Mouse (Mus musculus) c-Kit-positive CD71-positive TER-119-negative erythroid progenitor cells, embryonic 14.5 days (primary cell): Measurements from ENCODE around the gene Defb41.
"Not testable (repeated sequence)": the region's sequence is repeated elsewhere in the genome, so short reads cannot be mapped to it uniquely, and the experiment has no call there.

Experiments
- DNase-seq: peaks from one replicate; pipeline ENCODE4 v3.0.0-alpha.2; 2013; ENCODE audit warnings: low read depth

Defb41 gene

GRCm38 (mm10) chr1:18265038-18265437, at the start of gene Defb41:
Defb41 (minus strand) TSS chr1:18265138.
- no peak for DNase-seq

DNA sequence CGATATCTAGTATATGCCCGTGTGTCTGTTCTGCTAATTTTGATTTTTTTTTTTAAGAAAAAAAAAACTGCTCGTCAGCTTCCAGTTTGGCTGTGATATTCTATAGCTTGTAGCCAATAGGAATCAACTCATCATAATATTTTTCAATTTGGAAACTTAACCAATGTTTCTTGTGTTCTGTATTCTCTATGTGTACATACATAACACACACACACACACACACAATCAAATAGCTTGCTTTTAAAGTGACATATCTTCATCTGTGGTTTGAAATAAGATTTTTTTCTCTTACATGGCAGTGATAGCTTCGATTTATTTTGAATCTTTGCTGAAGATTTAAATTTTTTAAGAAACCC, 43.5 kb upstream of the Defb41 start:
- no peak for DNase-seq

- DNase-seq: no peak
Measured at GRCm38 (mm10) chr1:18307545-18308473, 42.9 kb upstream of the Defb41 start.

DNA sequence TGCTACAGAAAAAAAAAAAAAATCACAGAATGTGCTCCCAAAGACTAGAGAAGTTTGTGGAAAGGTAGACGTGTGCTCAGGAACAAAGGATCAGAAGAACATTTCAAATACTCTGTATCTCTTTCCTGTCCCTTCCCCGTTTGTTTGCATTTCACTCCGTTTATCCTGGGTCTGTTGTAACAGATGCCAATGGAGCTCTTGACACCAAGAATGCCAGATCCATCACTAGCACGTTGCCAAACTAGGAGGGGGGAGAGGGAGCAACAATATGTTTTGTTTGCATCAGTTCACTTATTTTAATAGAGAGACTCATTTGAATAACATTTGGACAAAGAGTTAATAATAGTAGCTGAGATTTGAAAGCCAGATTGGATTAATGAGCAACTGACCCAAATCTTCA, 27.6 kb upstream of the Defb41 start:
- no peak for DNase-seq

GRCm38 (mm10) chr1:18288860-18289259, 23.9 kb upstream of the Defb41 start:
- no peak for DNase-seq

- DNase-seq: no peak
Measured at GRCm38 (mm10) chr1:18287371-18287770, 22.4 kb upstream of the Defb41 start.

- no peak for DNase-seq
Measured at GRCm38 (mm10) chr1:18271095-18271494, 6.2 kb upstream of the Defb41 start.

GRCm38 (mm10) chr1:18268845-18269244, 3.9 kb upstream of the Defb41 start:
- no peak for DNase-seq

DNA sequence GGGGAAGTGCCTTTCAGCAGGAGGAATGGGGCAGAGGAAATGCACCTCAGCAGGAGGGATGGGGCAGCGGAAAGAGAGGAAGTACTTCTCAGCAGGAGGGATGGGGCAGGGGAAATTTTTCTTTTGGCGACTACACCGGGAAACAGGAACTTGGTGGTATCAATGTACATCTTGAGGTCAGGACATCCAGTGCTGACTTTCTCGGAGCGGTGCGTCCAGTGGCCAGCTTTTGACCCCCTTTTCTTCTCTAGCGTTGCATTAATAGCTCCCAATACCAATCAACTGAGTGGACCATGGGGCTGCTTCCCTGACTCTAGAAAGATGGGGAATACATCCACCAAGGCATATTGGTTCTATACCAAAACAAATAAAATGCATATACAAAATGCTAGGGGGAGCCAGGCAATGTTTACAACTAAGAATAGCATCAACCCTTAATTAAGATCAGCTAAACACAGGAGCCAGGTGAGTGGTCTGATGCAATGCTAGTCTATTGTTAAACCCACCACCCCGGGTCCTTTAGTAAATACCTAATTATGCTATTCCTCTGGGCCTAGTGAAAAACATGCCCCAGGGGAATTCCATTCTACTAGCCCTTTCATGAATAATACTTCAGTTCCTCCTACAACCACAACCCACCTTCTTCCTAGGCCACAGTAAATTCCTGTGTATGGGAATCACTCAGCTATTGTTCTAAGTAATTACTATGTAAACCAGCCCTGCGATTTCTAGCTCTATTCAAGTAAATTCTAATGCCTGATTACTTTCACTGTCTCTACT, 18.9 kb downstream of the Defb41 start:
- not testable (repeated sequence) for DNase-seq

DNA sequence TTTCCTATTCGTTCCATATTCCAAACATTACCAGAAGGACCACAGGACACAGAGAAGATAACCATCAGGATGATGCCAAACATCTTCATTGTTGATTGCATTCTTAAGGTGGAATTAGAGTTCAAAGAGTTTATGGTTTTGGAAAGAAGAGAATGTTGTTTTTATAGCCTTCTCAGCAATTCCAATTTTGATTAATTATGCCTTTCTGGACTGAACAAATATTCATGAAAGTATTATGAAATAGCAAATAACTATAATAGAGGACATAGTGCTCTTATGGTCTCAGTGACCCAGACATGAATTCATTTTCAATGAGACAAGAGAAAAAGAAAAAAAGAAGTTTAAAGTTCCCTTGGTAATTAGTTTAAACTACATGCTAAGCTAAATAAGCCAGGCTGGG, 27.6 kb downstream of the Defb41 start, which contains the start of gene Defb18:
Gene Defb18, minus strand, starts transcription at position 101 of the 400 bp plus-strand sequence.
- DNase-seq: no peak

GRCm38 (mm10) chr1:18223385-18223945, 41.5 kb downstream of the Defb41 start:
- no peak for DNase-seq
